Mouse (Mus musculus) left cerebral cortex, adult 9 months (tissue): ENCODE data around the gene Dapk1.

Source experiments
- DNase-seq, 2 experiments: peaks; one replicate each; pipeline ENCODE4 v3.0.0; 2022; ENCODE audit warnings: low spot score in 2 of 2

Dapk1 gene

GRCm38 (mm10) chr13:60737632-60738324 is 136.0 kb downstream of the Dapk1 start:
- DNase-seq = peak; percentile 58 to 65

DNA sequence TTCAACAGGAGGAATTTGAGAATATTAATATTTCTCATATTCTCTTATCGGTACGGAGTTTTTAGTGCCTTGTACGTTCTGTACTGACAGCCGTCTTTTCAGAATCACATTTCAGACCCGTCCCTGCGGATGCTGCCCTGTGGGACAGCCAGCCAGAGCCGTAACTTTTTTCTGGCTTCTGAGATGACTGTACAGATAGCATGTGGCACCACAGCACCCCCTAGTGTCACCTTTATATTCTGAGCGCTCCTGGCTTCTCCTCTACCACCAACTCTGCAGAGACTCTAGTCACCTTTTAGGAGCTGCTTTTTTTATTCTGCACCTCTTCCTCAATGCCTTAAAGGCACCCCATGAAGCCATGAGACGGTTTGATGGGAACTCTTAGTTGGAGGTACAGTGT is 136.7 kb downstream of the Dapk1 start:
- DNase-seq = peak in 1 of 2 experiments; percentile 76

GRCm38 (mm10) chr13:60740248-60740647 is 138.5 kb downstream of the Dapk1 start:
- no peak for DNase-seq

DNA sequence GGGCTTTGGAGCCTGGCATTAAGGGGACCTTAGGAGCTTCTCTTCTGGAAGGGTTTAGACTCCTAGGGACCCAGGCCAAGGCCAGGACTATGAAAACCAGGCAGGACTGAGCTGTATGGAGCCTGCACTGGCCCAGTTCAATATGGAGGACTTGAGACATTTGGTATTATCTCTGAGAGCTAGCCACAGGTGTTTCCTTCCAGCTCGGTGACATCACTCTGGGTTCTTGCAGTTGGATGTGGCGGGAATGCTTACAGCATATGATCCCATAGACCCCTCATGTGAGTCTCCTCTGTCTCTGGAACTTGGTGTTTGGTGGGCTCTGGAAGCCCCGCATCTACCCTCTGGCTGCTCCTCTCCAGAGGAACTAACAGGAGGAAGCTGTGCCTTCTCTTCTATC is 140.9 kb downstream of the Dapk1 start:
- no peak for DNase-seq

- DNase-seq = peak in 1 of 2 experiments; percentile 51
Measured at GRCm38 (mm10) chr13:60743381-60744077, 141.8 kb downstream of the Dapk1 start.

GRCm38 (mm10) chr13:60744078-60744460 is 142.3 kb downstream of the Dapk1 start:
- DNase-seq = peak in 1 of 2 experiments; percentile 88

DNA sequence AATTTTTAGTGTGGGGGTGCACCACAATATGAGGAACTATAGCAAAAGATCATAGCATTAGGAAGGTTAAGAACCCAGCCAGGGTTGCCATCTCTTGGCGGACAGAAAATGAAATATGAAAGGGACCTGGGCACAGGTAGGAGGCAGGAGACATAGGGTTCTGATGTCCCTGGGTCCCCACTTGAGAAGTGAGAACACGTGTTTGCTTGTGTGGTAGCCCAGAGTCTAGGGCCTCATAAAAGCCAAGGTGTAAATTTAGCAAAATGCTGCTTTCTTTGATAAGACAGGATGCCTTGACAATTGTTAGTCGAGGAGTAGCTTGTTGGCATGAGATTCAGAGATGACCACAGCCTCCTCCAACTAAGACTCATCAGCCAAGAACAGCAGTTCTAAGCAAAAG is 143.0 kb downstream of the Dapk1 start:
- DNase-seq = no peak

GRCm38 (mm10) chr13:60745358-60745757 is 143.6 kb downstream of the Dapk1 start:
- no peak for DNase-seq

- DNase-seq = no peak
Measured at GRCm38 (mm10) chr13:60746271-60746670, 144.5 kb downstream of the Dapk1 start.

DNA sequence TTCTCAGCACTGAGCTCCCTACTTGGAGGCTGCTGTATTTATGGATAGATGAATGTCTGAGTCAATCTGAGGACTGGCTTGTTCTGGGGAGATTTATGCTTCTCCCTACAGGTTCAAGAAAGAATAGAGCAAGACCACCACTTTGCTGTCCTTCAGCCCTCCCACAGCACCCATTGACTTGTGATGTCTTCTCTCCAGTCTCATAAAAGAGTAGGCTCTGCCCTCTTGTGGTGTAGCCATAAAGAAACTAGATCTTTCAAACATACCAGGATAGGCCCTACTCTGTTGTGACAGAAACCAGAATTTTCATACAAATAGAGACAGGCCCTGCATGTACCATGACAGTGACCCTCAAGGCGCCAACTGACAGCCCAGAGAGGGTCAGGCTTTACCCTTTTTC is 145.5 kb downstream of the Dapk1 start:
- no peak for DNase-seq

DNA sequence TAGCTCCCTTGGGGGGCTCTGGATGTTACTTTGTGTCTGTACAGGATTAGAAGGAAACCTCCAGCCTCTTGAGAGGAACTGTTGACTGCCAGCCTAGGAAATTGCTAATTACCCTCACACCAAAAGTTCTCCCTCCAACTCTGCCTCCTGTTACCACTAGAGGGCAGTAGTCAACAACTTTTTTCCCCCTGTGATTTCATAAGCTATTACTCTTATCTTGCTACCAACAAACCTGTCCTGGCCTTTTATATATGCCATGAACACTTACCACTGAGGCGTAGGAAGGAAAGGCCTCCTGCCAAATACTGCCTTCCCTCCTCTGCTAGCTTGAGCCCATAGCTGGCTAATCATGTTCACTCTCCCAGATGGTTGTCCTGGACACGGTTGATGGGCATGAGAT is 146.8 kb downstream of the Dapk1 start:
- DNase-seq = no peak

- no peak for DNase-seq
Measured at GRCm38 (mm10) chr13:60750930-60751329, 149.2 kb downstream of the Dapk1 start.

GRCm38 (mm10) chr13:60753216-60753615 is 151.5 kb downstream of the Dapk1 start:
- no peak for DNase-seq

- DNase-seq = no peak
Measured at GRCm38 (mm10) chr13:60755251-60755650, 153.5 kb downstream of the Dapk1 start.

- DNase-seq = no peak
Measured at GRCm38 (mm10) chr13:60757292-60757691, 155.5 kb downstream of the Dapk1 start.

DNA sequence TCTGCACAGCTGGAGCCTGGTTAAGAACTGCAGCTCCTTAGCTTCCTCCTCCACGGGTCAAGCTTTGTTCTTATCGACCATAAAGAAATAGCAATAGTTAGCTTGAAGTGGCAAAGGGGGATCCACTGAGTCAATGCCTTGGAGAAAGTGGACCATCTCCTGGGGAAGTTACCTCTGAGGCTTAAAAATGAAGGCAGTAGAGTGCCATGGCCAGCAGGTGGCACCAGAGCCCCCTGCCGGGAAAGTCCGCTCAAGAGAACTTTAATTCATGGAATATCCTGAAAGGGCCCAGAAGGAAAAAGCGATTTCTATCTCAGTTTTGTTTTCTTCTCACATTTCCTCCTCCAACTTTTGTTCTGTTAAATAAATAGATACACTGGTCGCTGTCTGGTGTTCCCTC is 157.4 kb downstream of the Dapk1 start:
- DNase-seq = no peak

GRCm38 (mm10) chr13:60760392-60760791 is 158.6 kb downstream of the Dapk1 start:
- DNase-seq = no peak

- DNase-seq = no peak
Measured at GRCm38 (mm10) chr13:60761161-60761560, 159.4 kb downstream of the Dapk1 start.

DNA sequence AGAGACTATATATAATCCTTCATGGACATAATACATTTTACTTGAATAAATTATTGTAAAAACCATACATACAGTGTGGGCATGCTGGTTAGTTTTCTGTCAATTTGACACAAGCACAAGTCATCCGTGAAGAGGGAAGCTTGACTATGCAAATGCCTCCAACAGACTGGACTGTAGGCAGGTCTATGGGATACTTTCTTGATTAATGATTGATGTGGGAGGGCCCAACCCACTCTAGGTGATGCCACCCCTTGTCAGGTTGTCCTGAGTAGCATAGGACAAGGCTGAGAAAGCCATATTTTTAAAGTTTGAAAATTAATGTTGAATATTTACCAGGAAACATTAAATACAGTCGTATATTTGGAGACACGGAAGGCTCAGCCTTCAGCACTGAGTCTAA is 178.8 kb downstream of the Dapk1 start:
- DNase-seq = no peak

GRCm38 (mm10) chr13:60783301-60783700 is 181.6 kb downstream of the Dapk1 start:
- no peak for DNase-seq

GRCm38 (mm10) chr13:60786264-60786663 is 184.5 kb downstream of the Dapk1 start, which contains the start of gene BC051665:
BC051665 (minus strand) TSS chr13:60786364.
- no peak for DNase-seq

DNA sequence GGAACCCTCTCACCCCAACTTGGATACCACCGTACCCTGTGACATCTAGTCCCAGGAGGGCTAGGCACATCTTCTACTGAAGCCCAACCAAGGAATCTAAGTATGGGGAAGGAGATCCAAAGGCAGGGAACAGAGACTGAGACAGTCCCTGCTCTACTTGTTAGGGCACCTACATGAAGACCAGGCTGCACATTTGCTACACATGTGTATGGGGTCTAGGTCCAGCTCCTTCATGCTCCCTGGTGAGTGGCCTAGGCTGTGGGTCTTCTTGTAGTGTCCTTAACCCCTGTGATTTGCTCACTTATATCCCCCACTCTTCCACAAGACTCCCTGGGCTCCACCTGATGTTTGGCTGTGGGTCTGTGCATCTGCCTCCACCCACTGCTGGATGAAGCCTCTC is 187.7 kb downstream of the Dapk1 start:
- no peak for DNase-seq

DNA sequence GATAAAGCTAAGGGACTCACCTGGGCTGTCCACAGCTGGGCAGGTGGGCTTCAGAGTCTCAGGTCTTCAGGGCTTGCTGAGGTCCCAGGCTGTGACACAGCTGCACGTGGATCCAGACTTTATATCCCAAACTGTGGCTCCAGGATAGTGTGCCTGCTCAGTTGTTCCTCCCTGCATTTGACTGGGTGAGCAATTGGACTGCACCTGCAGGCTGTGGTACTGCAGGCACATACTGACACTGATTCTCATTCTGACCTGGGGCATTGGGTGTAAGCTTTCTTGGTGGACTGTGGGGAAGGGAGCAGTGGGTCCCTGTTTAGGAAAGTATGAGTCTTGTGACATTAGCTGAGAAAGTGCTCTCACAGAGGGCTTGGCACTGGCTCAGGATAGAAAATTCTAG is 201.0 kb downstream of the Dapk1 start, which contains the start of gene Ctsll3:
TSS of gene Ctsll3 (minus strand) at position 101 of the 400 bp plus-strand sequence.
- DNase-seq = no peak
